Mouse (Mus musculus) heart, embryonic 16.5 days (tissue): ENCODE measurements at regions not wholly inside any gene's neighbourhood (a gene's known extent, or its start where the extent isn't known, plus 50 kb on each side); places are given as distances from the start of the nearest gene placed in this dataset.

ENCODE experiments used
- ATAC-seq: fragments of 200-750 bp; cut with Nextera tagmentation; replicated peaks from 2 replicates; pipeline ENCODE4 v1.8.0; 2017; ENCODE audit warnings: moderate number of reproducible peaks; ENCODE audit not compliant: insufficient read depth, low FRiP score; ENCODE audit errors: extremely low read depth
- H3K27ac ChIP-seq: fragments of 300-500 bp; sonication (generic); 2 replicates; pipeline ENCODE4 v1.5.1; 2014; ENCODE audit warnings: mild to moderate bottlenecking, low read length, control low read depth, moderate library complexity
- H3K27me3 ChIP-seq: fragments of 300-500 bp; sonication (generic); 2 replicates; pipeline ENCODE4 v1.6.1; 2014; ENCODE audit warnings: low read length, mixed read lengths; ENCODE audit not compliant: control insufficient read depth, insufficient read depth
- H3K36me3 ChIP-seq: fragments of 300-500 bp; sonication (generic); 2 replicates; pipeline ENCODE4 v1.6.1; 2014; ENCODE audit not compliant: control insufficient read depth, insufficient read depth
- H3K4me1 ChIP-seq: fragments of 300-500 bp; sonication (generic); 2 replicates; pipeline ENCODE4 v1.6.1; 2014; ENCODE audit warnings: low read length, mixed read lengths; ENCODE audit not compliant: control insufficient read depth, insufficient read depth
- H3K4me2 ChIP-seq: fragments of 300-500 bp; sonication (generic); 2 replicates; pipeline ENCODE4 v1.6.1; 2014; ENCODE audit warnings: low read depth, mild to moderate bottlenecking, control low read depth, low read length
- H3K4me3 ChIP-seq: fragments of 300-500 bp; sonication (generic); 2 replicates; pipeline ENCODE4 v1.5.1; 2014; ENCODE audit warnings: mild to moderate bottlenecking, control low read depth, low read length
- H3K9ac ChIP-seq: fragments of 300-500 bp; sonication (generic); 2 replicates; pipeline ENCODE4 v1.6.1; 2014; ENCODE audit warnings: low read length, control low read depth
- H3K9me3 ChIP-seq: fragments of 300-500 bp; sonication (generic); replicated peaks from 2 replicates; pipeline ENCODE4 v1.6.1; 2016; ENCODE audit warnings: low read length; ENCODE audit not compliant: control insufficient read depth
- WGBS: fragments of 180-500 bp; shearing (Covaris S2); extraction: QIAGEN DNeasy Blood & Tissue Kit; methylation state at CpG from one replicate; pipeline ENCODE4 v1.1.7; 2014; 5-methylcytosine and 5-hydroxymethylcytosine counted together

GRCm38 (mm10) chr5:39857192-39857591 is 101.9 kb upstream of the Hs3st1 start:
- H3K4me1 ChIP-seq, result no peaks in the 10 kb centered on the region
- WGBS, result 67% methylated on average over 2 of the region's 2 CpGs

GRCm38 (mm10) chr5:39856616-39857156 is 101.4 kb upstream of the Hs3st1 start:
- 68% methylated on average over 3 of the region's 3 CpGs for WGBS
- no peaks in the 10 kb centered on the region for H3K36me3 ChIP-seq

More at GRCm38 (mm10) chr5:39857192-39857591, 101.9 kb upstream of the Hs3st1 start:
- Histone ChIP-seq H3K27ac (no peak overlapping the region), H3K9me3 (no peaks in the 10 kb centered on the region), H3K36me3 (no peaks in the 10 kb centered on the region), H3K9ac (no peak overlapping the region), H3K4me3 (no peak overlapping the region), H3K4me2 (no peak overlapping the region), H3K27me3 (no peaks in the 10 kb centered on the region)
- ATAC-seq, result no peak

GRCm38 (mm10) chr5:39855685-39856615 is 100.7 kb upstream of the Hs3st1 start:
- no peak overlapping the region for H3K27ac ChIP-seq
- no peaks in the 10 kb centered on the region for H3K9me3 ChIP-seq
- no peaks in the 10 kb centered on the region for H3K27me3 ChIP-seq
- 62% methylated on average over 7 of the region's 7 CpGs for WGBS
- H3K4me3 ChIP-seq, result no peak overlapping the region
- H3K9ac ChIP-seq, result no peak overlapping the region
- H3K36me3 ChIP-seq, result no peaks in the 10 kb centered on the region
- ATAC-seq, result no peak
- no peak overlapping the region for H3K4me2 ChIP-seq
- no peaks in the 10 kb centered on the region for H3K4me1 ChIP-seq

More at GRCm38 (mm10) chr5:39856616-39857156, 101.4 kb upstream of the Hs3st1 start:
- Histone ChIP-seq H3K27ac (no peak overlapping the region), H3K4me1 (no peaks in the 10 kb centered on the region), H3K9me3 (no peaks in the 10 kb centered on the region), H3K4me3 (no peak overlapping the region), H3K9ac (no peak overlapping the region), H3K4me2 (no peak overlapping the region), H3K27me3 (no peaks in the 10 kb centered on the region)
- no peak for ATAC-seq

GRCm38 (mm10) chr5:39847187-39847586 is 91.9 kb upstream of the Hs3st1 start:
- Histone ChIP-seq H3K27ac (no peak overlapping the region), H3K4me3 (no peak overlapping the region), H3K4me1 (no peaks in the 10 kb centered on the region), H3K9ac (no peak overlapping the region), H3K9me3 (no peaks in the 10 kb centered on the region), H3K27me3 (no peaks in the 10 kb centered on the region), H3K36me3 (no peaks in the 10 kb centered on the region), H3K4me2 (no peak overlapping the region)
- 26% methylated on average over 1 of the region's 1 CpGs for WGBS
- ATAC-seq, result no peak

- H3K27me3 ChIP-seq, result no peaks in the 10 kb centered on the region
- no peaks in the 10 kb centered on the region for H3K36me3 ChIP-seq
- H3K4me1 ChIP-seq, result no peaks in the 10 kb centered on the region
- no peak overlapping the region for H3K4me3 ChIP-seq
- no peak overlapping the region; the same call in 1 of the 2 replicates for H3K27ac ChIP-seq
- H3K9ac ChIP-seq, result no peak overlapping the region
- H3K4me2 ChIP-seq, result no peak overlapping the region
- ATAC-seq, result peak; percentile 55
- H3K9me3 ChIP-seq, result no peaks in the 10 kb centered on the region
- 55% methylated on average over 3 of the region's 3 CpGs for WGBS
Observed at GRCm38 (mm10) chr5:39841186-39841585, 85.9 kb upstream of the Hs3st1 start.

- H3K36me3 ChIP-seq, result no peaks in the 10 kb centered on the region
- H3K9me3 ChIP-seq, result no peaks in the 10 kb centered on the region
- no peak overlapping the region for H3K4me2 ChIP-seq
- 78% methylated on average over 4 of the region's 4 CpGs for WGBS
- no peak for ATAC-seq
- no peaks in the 10 kb centered on the region for H3K27me3 ChIP-seq
- no peak overlapping the region for H3K9ac ChIP-seq
- H3K4me3 ChIP-seq, result no peak overlapping the region
- H3K4me1 ChIP-seq, result no peaks in the 10 kb centered on the region
- peak overlapping the region; percentile 61 for H3K27ac ChIP-seq
Observed at GRCm38 (mm10) chr5:39840576-39840975, 85.3 kb upstream of the Hs3st1 start.

- no peaks in the 10 kb centered on the region for H3K36me3 ChIP-seq
- no peak overlapping the region for H3K4me2 ChIP-seq
- H3K27me3 ChIP-seq, result no peaks in the 10 kb centered on the region
- no peak for ATAC-seq
- H3K4me1 ChIP-seq, result no peaks in the 10 kb centered on the region
- 66% methylated on average over 4 of the region's 4 CpGs for WGBS
- H3K27ac ChIP-seq, result no peak overlapping the region
- no peaks in the 10 kb centered on the region for H3K9me3 ChIP-seq
- no peak overlapping the region for H3K9ac ChIP-seq
- no peak overlapping the region for H3K4me3 ChIP-seq
Observed at GRCm38 (mm10) chr5:39832565-39832964, 77.3 kb upstream of the Hs3st1 start.

GRCm38 (mm10) chr5:39824680-39825079 is 69.4 kb upstream of the Hs3st1 start:
- H3K4me2 ChIP-seq, result no peak overlapping the region
- no peak overlapping the region for H3K9ac ChIP-seq
- ATAC-seq, result no peak
- no peaks in the 10 kb centered on the region for H3K36me3 ChIP-seq
- H3K27ac ChIP-seq, result no peak overlapping the region
- no peaks in the 10 kb centered on the region for H3K9me3 ChIP-seq
- no peaks in the 10 kb centered on the region for H3K4me1 ChIP-seq
- 67% methylated on average over 2 of the region's 2 CpGs for WGBS
- H3K27me3 ChIP-seq, result no peaks in the 10 kb centered on the region
- no peak overlapping the region for H3K4me3 ChIP-seq

- Histone ChIP-seq H3K27ac (no peak overlapping the region), H3K9ac (no peak overlapping the region), H3K27me3 (no peaks in the 10 kb centered on the region), H3K9me3 (no peaks in the 10 kb centered on the region), H3K36me3 (no peaks in the 10 kb centered on the region), H3K4me2 (no peak overlapping the region), H3K4me3 (no peak overlapping the region), H3K4me1 (no peaks in the 10 kb centered on the region)
- WGBS, result 62% methylated on average over 4 of the region's 4 CpGs
- no peak for ATAC-seq
Observed at GRCm38 (mm10) chr5:39806643-39807042, 51.4 kb upstream of the Hs3st1 start.
